Mouse (Mus musculus) layer of hippocampus, postnatal 36 days (tissue): ENCODE measurements around the gene Gpr179. TPM values are rescaled to one million over a fixed set of nuclear protein-coding genes. Genes with fewer than 3 reads are reported as not detected.
"Not testable (repeated sequence)": the region's sequence is repeated elsewhere in the genome, so short reads cannot be mapped to it uniquely, and the experiment has no call there.

ENCODE experiments used
- DNase-seq, 2 experiments: peaks; one replicate each; pipeline ENCODE4 v3.0.0; 2022
- total RNA-seq, 2 experiments: library from RNA; stranded (reverse); gene quantifications; 2 replicates each; pipeline ENCODE4 v1.2.3; 2021

Gpr179 gene
- total RNA-seq, 2 experiments from 2014 or later = 0.23 to 0.30 TPM

DNA sequence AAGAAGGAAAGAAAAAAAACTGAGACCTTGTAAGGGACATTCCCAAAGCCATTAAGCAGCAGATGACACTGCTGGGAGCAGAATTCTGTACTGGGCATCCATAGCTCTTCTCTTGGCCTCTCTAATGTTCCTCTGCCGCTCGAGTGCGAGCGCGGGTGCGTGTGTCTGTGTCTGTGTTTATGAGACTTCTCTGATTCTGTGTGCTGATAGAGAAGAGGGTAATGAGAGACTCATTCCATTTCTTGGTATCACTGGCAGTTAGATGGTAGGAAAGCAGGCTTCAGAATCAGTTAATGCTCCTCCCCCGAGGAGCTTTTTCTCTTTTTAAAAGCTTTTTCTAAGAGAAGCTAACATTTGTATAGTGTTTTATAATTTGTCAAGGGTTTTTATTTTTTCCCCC, 3.4 kb upstream of the Gpr179 start:
- no peak for DNase-seq

DNA sequence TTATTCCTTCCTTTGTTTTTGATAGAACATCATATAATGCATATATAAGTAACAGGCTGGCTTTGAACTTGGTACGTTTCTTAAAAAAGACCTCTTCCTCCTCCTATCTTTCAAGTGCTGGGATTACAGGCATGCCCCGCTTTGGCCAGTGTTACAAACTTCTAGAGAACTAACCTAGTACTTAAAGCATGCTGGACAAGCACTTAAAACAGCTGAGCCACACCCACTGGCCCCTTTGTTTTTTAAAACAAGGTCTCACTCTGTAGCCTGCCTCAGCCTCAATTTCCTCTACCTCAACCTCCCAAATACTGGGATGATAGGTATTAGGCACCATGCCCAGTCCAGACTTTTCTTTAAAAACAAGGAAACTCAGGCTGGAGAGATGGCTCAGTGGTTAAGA, 2.8 kb upstream of the Gpr179 start:
- DNase-seq = no peak

GRCm38 (mm10) chr11:97352935-97353597, 1.2 kb upstream of the Gpr179 start:
- DNase-seq = no peak

DNA sequence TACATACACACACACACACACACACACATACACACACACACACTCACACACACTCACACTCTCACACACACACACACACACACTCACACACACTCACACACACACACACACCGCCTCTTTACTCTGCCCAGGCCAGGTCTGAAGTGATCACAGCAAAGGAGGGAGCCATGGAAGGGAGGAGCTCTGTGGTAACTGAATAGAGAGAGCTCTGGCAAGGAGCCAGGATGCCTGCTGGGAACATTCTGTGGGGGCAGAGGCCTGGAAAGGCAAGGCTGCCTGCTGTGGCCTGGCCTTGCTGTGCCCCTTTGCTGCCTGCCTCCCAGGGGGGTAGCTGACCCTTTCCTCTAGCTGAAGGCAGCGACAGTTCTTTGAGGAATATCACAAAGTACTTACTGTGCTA, 1.8 kb downstream of the Gpr179 start:
- DNase-seq = peak; percentile 68 to 69

GRCm38 (mm10) chr11:97347291-97347690, 4.6 kb downstream of the Gpr179 start:
- DNase-seq = no peak

GRCm38 (mm10) chr11:97346383-97346782, 5.5 kb downstream of the Gpr179 start:
- no peak for DNase-seq

GRCm38 (mm10) chr11:97345446-97345845, 6.4 kb downstream of the Gpr179 start:
- no peak for DNase-seq

DNA sequence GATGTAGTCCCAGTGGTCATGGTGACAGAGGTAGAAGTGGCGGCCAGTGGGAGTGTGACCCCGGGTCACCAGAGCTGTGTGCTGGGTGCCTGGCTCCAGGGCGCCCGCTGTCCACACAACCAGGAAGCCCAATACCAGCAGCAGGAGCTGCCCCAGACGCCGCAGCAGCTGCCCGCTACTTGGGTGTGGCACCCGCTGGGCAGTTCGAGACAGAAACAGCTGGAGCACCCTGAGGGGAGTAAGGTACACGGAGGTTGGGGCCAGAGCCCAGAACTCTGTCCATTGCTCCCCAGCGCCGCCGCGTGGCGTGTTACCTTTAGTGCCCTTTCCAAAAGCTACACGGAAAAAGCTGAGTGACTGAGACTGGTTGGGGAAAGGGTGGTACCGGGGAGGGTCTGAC, 8.3 kb downstream of the Gpr179 start:
- DNase-seq = no peak

DNA sequence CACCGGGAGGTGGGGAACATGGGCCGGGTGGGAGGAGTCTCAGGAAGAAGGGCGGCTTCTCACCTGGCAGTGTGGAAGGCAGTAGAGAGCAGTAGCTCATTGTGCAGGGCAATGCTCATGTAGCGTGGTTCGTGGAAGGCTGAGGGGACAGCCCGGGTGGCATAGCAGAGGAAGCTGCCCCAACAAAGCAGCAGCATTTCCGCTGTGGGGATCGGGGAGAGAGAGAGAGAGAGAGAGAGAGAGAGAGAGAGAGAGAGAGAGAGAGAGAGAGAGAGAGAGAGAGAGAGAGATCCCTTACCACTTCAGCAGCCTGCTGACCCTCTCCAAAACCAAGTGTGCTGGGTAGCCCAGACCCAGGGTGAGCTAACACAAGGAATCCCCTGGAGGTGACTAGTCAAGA, 8.7 kb downstream of the Gpr179 start:
- DNase-seq = no peak

DNA sequence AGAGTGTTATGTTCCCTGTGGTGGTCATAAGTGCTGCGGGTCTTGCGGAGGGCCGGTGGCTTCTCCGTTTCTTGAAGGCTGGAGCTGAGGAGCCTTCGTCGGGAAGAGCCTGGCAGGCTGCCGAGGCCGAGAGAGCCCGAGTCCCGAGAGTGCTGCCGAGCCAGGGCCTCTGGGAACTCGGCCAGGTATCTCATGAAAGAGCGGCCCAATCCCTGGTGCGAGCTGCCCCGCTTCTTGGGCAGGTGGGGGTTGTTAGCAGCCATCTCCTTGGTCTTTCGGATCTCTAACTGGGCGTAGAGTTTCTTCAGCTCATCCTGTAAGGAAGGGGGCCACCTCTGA, 12.9 kb downstream of the Gpr179 start:
- peak in 1 of 2 experiments; percentile 50 for DNase-seq

DNA sequence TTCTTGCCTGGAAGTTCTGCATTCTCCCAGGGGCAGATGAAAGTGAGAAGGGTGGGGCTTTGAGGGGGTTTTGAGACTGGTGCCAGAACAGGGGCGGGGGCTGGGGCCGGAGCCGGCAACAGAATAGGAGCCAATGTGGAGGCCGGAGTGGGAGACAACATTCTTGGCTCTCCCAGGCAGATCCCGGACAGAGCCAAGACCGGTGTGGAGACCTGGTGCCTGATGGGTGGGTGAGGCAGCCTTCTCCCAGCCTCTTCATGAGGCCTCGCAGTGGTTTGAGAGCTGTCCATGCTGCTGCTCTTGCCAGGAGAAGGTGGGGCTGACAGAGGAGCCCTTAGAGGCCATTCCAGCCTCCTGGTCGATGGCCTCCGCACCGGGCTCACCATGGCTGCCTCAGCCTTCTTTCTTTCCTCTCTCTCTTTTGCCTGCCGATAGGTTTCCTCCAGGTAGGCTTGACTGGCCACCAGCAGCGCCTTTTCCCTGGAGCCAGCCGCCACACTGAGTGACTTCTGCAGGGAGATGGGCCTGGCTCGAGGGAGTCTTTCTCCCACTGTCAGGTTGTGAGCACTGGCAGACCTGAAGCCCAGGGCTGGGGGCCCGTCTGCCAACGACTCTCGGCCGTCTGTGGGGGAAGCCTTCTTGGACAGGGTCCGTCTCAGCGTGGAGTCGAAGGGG, 13.4 kb downstream of the Gpr179 start:
- DNase-seq = no peak

GRCm38 (mm10) chr11:97337363-97337762, 14.5 kb downstream of the Gpr179 start:
- no peak for DNase-seq

- DNase-seq = no peak
Observed at GRCm38 (mm10) chr11:97336751-97337345, 15.0 kb downstream of the Gpr179 start.

DNA sequence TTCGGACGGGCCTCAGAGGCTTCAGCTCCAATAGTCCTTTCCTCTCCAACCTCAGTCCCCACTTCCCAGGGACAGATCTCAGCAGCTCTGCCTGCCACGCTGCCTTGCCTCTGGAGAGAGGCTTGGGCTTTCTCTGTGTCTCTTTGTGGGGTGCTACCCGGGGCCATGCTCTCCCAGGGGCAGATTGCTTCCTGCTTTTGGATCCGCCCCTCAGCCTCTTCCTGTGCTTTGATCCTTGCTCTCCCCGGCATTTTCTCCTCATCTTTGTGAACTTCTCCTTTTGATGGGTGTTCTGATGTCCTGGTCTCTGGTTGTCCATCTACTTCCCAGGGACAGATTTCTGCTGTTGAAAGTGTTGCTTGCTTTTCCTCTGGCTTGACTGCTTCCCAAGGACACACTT, 15.6 kb downstream of the Gpr179 start:
- DNase-seq = no peak

DNA sequence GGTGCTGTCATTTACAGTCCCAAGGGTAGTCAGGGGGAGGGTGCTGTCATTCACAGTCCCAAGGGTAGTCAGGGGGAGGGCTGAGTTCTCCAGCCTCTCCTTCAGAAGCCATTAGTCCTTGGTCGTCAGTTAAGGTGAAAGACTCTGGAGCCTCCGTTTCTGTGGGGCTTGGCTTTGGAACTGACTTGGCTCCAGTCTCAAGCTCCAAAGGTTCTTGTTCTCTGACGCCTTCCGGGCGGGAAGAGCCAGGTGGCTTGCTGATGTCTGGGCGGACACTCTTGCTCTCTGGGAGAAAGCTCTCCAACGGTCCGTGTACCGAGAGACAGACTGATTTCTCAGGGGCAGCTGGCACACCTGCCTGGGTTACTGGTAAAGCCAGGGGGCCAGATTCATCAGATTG, 17.5 kb downstream of the Gpr179 start:
- DNase-seq = no peak

DNA sequence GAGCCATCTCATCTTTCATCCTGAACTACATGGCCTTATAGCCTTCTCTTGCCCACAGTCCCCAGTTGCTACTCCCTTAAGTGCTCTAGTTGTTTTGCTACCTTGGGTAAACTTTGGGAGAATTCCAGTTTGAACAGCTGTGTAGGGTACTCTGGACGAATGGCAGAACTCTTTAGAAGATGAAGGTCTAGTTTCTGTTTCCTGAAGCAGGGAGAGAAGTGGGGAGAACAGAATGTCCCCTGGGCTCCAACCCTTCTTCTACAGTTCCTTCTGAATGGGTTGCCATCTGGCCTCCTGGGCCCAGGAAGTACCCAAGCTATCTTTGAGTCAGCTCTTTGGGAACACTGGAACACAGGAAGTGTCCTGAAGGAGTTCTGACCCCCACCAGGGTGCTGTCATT, 18.0 kb downstream of the Gpr179 start:
- no peak for DNase-seq

- DNase-seq = no peak
Observed at GRCm38 (mm10) chr11:97333044-97333443, 18.8 kb downstream of the Gpr179 start.

DNA sequence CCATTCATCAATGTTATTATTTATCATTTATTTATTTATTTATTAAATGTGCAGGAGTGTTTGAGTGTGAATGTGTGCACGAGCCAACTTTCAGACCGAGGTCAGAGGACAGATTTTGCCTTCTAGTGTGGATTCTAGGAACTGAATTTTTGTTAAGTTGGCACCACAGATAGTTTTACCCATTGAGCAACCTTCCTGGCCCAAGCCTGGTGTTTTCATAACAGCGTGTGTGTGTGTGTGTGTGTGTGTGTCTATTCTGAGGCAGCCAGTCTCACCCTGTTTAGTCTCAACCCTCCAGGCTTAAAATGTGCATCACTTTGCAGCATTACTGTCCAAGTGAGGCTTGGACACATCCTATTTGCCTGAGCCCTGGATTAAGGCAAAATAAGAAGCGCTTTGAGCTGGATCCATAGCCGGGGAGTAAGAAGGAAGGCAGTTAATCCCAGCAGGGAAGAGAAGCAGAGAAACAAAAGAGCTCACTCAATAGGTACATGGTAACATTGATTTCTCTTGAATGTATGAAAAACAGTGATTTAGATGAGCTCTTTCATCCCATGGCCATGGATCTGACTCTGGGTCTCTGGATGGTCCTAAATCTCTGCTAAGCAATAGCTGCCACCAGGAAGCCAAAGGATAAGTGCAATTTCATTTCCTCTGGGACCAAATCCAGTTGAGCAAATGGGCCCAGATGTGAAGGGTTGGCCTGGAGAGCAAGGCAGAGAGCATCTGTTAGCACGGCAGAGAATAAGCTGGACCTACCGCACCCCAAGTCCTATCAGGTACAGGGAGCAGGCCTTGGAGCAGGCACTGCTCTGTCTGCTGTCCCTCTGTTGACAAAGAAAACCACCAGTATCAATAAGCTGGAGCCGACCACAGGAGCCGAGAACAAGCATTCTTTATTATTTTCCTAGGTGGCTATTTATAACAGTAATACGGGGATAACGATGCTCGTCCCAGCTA, 20.4 kb downstream of the Gpr179 start:
- DNase-seq = no peak

GRCm38 (mm10) chr11:97330315-97330714, 21.6 kb downstream of the Gpr179 start:
- no peak for DNase-seq

- peak; percentile 48 to 52 for DNase-seq
Observed at GRCm38 (mm10) chr11:97328148-97328547, 23.7 kb downstream of the Gpr179 start.

GRCm38 (mm10) chr11:97325224-97325623, 26.7 kb downstream of the Gpr179 start:
- DNase-seq = no peak

- DNase-seq = not testable (repeated sequence)
Observed at GRCm38 (mm10) chr11:97321894-97322600, 29.8 kb downstream of the Gpr179 start.
